Mouse (Mus musculus) stomach, embryonic 15.5 days (tissue): ENCODE data around the gene Gdf3. TPM values are rescaled to one million over a fixed set of nuclear protein-coding genes. Genes with fewer than 3 reads are reported as not detected.
A peak's percentile ranks its signal among the peaks of the same experiment; 100 is the strongest.

ENCODE experiments used
- ATAC-seq: fragments of 200-750 bp; cut with Nextera tagmentation; 2 replicates; pipeline ENCODE4 v1.8.0; 2017; ENCODE audit warnings: low read depth, moderate number of reproducible peaks, moderate TSS enrichment; ENCODE audit not compliant: insufficient read depth, low FRiP score
- H3K27ac ChIP-seq: fragments of 300-500 bp; sonication (generic); 2 replicates; pipeline ENCODE4 v1.5.1; 2015; ENCODE audit warnings: mild to moderate bottlenecking, inconsistent platforms
- H3K27me3 ChIP-seq: fragments of 300-500 bp; sonication (generic); replicated peaks from 2 replicates; pipeline ENCODE4 v1.6.1; 2015; ENCODE audit warnings: inconsistent platforms
- H3K36me3 ChIP-seq: fragments of 300-500 bp; sonication (generic); 2 replicates; pipeline ENCODE4 v1.6.1; 2015; ENCODE audit warnings: inconsistent platforms
- H3K4me1 ChIP-seq: fragments of 300-500 bp; sonication (generic); 2 replicates; pipeline ENCODE4 v1.6.1; 2015; ENCODE audit warnings: inconsistent platforms
- H3K4me2 ChIP-seq: fragments of 300-500 bp; sonication (generic); 2 replicates; pipeline ENCODE4 v1.6.1; 2015; ENCODE audit warnings: mild to moderate bottlenecking, inconsistent platforms
- H3K4me3 ChIP-seq: fragments of 300-500 bp; sonication (generic); replicated peaks from 2 replicates; pipeline ENCODE4 v1.5.1; 2015; ENCODE audit warnings: inconsistent platforms
- H3K9ac ChIP-seq: fragments of 300-500 bp; sonication (generic); 2 replicates; pipeline ENCODE4 v1.6.1; 2015; ENCODE audit warnings: inconsistent platforms
- H3K9me3 ChIP-seq: fragments of 300-500 bp; sonication (generic); 2 replicates; pipeline ENCODE4 v1.6.1; 2016; ENCODE audit warnings: inconsistent platforms
- WGBS: fragments of 180-500 bp; shearing (Covaris S2); methylation state at CpG from one replicate; pipeline ENCODE4 v1.1.7; 2015; 5-methylcytosine and 5-hydroxymethylcytosine counted together
- polyA plus RNA-seq: library from polyadenylated mRNA; unstranded; fragments of >200 nt; fragmentation: Nextera tagmentation; extraction: Ambion mirVana; gene quantifications from 2 replicates; pipeline ENCODE4 v1.2.1, GENCODE M21; 2015

Gdf3 gene
- polyA plus RNA-seq, 1 experiment from 2014 or later = 0.27 TPM

GRCm38 (mm10) chr6:122604260-122604659, 5.6 kb downstream of the Gdf3 start:
- H3K27me3 ChIP-seq = no peaks in the 10 kb centered on the region
- no peaks in the 10 kb centered on the region for H3K9me3 ChIP-seq
- H3K4me1 ChIP-seq = no peaks in the 10 kb centered on the region
- no peak overlapping the region for H3K4me3 ChIP-seq
- ATAC-seq = no peak
- H3K36me3 ChIP-seq = no peaks in the 10 kb centered on the region
- no peak overlapping the region for H3K9ac ChIP-seq
- no peak overlapping the region for H3K4me2 ChIP-seq
- no peak overlapping the region for H3K27ac ChIP-seq

- Histone ChIP-seq H3K9me3 (no peaks in the 10 kb centered on the region), H3K27me3 (no peaks in the 10 kb centered on the region), H3K4me2 (peak overlapping the region; percentile 70), H3K9ac (no peak overlapping the region), H3K36me3 (no peaks in the 10 kb centered on the region), H3K4me1 (no peaks in the 10 kb centered on the region), H3K4me3 (peak overlapping the region; percentile 47), H3K27ac (peak overlapping the region; percentile 84)
- ATAC-seq = no peak
- WGBS = 11% methylated on average over 1 of the region's 1 CpGs
Measured at GRCm38 (mm10) chr6:122602992-122603322, 6.9 kb downstream of the Gdf3 start.

DNA sequence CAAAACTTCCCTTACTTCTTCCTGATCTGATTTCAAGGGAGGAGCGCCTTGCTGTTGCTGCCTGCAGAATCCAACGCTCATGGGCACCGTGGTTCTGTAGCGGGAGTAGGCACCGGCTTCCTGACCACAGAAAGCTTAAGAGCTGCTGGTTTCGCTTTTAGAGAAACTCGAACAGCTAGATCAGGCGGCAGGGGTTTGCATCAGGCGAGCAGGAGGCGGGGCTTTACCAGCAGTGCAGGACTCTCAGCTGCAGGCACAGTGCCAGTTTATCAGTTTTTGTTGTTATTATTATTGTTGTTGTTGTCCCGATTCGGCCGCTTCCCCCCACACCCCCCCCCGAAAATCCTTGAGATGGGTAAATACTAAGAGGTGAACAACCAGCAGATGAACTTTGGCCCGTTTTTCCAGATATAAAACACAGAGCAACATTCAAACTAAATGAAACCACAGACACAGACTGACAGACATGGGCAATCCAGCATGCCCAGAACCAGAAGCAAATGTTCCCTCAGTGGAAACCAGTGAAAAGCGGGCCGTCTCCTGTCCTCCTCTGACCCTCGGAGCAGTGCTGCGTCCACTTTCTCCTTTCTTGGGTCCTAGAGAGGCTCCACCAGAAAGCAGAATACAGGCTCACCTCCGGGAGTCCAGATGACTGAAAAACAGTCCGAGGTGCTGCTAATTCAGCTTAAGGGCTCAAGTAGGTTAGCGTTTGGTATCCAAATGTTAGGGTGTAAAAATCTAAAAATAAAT, 7.5 kb downstream of the Gdf3 start, which contains the start of gene Apobec1:
TSS of gene Apobec1 (minus strand) at position 203 of the 750 bp plus-strand sequence.
- H3K36me3 ChIP-seq = no peaks in the 10 kb centered on the region
- peak within 1 kb of the TSS; percentile 47 for H3K4me3 ChIP-seq
- peak within 1 kb of the TSS; percentile 70 for H3K4me2 ChIP-seq
- WGBS = 5% methylated on average over 22 of the region's 22 CpGs
- peak; percentile 89 for ATAC-seq
- no peaks in the 10 kb centered on the region for H3K27me3 ChIP-seq
- H3K9me3 ChIP-seq = no peaks in the 10 kb centered on the region
- H3K27ac ChIP-seq = peak within 1 kb of the TSS; percentile 84
- peak within 1 kb of the TSS; percentile 29; the same call in 1 of the 2 replicates for H3K9ac ChIP-seq
- H3K4me1 ChIP-seq = no peaks in the 10 kb centered on the region

DNA sequence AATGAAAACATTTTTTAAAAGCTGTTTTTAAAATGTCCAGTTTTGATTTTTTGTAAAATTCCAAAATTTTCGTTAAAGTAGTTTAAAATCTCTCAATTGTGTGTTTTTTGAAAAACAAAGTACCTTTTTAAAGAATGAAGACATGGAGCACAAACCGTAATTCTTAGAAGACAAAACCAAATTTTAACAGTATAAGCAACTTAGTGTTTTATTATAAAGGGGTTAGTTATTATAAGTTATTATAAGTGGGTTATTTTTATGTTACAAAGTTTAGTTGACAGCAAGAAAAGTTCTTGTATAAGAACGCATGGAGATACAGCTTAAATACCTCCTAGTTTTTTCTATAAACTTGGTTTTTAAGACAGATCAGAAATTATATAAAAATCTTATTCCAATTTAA, 8.3 kb downstream of the Gdf3 start:
- ATAC-seq = no peak
- Histone ChIP-seq H3K27me3 (no peaks in the 10 kb centered on the region), H3K36me3 (no peaks in the 10 kb centered on the region), H3K9ac (no peak overlapping the region), H3K27ac (0 out of 2 replicates have a peak overlapping the region, but pooled peaks have one; percentile 84), H3K9me3 (no peaks in the 10 kb centered on the region), H3K4me2 (peak overlapping the region; percentile 70), H3K4me1 (no peaks in the 10 kb centered on the region), H3K4me3 (peak overlapping the region; percentile 47; the same call in 1 of the 2 replicates)
- WGBS = 78% methylated on average over 3 of the region's 3 CpGs

GRCm38 (mm10) chr6:122601031-122601430, 8.9 kb downstream of the Gdf3 start:
- Histone ChIP-seq H3K27ac (no peak overlapping the region), H3K4me3 (no peak overlapping the region), H3K4me1 (no peaks in the 10 kb centered on the region), H3K36me3 (no peaks in the 10 kb centered on the region), H3K9me3 (no peaks in the 10 kb centered on the region), H3K27me3 (no peaks in the 10 kb centered on the region), H3K4me2 (no peak overlapping the region), H3K9ac (no peak overlapping the region)
- WGBS = 88% methylated on average over 4 of the region's 4 CpGs
- no peak for ATAC-seq

GRCm38 (mm10) chr6:122600066-122600646, 9.7 kb downstream of the Gdf3 start:
- no peak overlapping the region for H3K4me2 ChIP-seq
- no peak for ATAC-seq

DNA sequence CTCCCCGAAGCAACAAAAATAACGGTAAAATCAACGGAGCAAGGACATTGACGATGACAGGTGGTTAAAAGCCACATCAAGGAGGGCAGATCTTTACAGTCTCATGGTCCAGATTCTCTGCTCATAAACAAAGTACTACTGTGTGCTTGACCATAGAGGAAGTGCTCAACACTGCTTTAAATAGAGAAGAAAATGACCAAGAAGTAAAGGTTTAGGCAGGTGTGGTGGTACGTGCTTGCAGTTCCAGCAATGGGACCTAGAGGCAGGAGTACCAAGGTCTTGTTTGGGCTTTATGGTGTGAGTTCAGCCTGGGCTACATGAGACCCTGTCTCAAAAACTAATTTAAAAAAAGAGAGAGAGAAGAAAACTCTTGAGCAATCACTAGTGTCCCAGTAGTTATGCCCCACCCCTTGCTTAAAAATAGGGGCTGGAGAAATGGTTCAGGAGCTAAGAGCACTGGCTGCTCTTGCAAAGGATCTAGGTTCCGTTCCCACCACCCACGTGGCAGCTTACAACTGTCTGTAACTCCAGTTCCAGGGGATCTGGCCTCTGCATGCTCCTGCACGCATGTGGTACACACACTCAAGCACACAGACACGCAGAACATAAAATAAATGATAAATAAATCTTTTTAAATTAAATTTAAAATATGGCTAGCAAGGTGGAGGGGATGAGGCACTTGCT, 10.7 kb downstream of the Gdf3 start:
- H3K27ac ChIP-seq = no peak overlapping the region
- no peak overlapping the region for H3K4me2 ChIP-seq
- H3K9me3 ChIP-seq = no peaks in the 10 kb centered on the region
- no peaks in the 10 kb centered on the region for H3K4me1 ChIP-seq
- no peaks in the 10 kb centered on the region for H3K27me3 ChIP-seq
- no peak for ATAC-seq
- no peak overlapping the region for H3K9ac ChIP-seq
- no peaks in the 10 kb centered on the region for H3K36me3 ChIP-seq
- 87% methylated on average over 9 of the region's 9 CpGs for WGBS
- H3K4me3 ChIP-seq = no peak overlapping the region

More at GRCm38 (mm10) chr6:122600066-122600646, 9.7 kb downstream of the Gdf3 start:
- no peak overlapping the region for H3K27ac ChIP-seq
- H3K9ac ChIP-seq = no peak overlapping the region
- no peaks in the 10 kb centered on the region for H3K36me3 ChIP-seq
- no peaks in the 10 kb centered on the region for H3K4me1 ChIP-seq
- H3K9me3 ChIP-seq = no peaks in the 10 kb centered on the region
- no peaks in the 10 kb centered on the region for H3K27me3 ChIP-seq
- WGBS = 81% methylated on average over 7 of the region's 7 CpGs
- H3K4me3 ChIP-seq = no peak overlapping the region

DNA sequence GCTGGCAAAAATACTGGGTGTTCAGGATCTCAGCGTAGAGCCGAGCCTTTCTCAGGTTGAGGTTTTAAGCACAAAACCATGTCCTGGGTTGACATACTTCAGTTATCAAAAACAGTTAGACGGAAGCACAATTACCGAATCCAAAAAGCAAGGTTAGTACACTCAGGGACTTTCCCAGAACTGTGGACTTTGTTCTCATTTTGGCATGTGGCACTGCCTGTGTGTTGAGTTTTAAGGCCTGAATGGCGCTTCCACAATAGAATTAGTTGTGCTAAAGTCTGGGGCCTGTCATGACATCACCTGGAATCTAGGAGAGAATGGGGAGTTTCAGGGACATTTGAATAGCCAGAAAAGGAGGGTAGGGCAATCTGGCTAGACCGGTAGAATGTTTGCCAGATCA, 11.5 kb downstream of the Gdf3 start:
- H3K27ac ChIP-seq = no peak overlapping the region
- ATAC-seq = no peak
- H3K36me3 ChIP-seq = no peaks in the 10 kb centered on the region
- no peak overlapping the region for H3K9ac ChIP-seq
- H3K4me1 ChIP-seq = no peaks in the 10 kb centered on the region
- no peak overlapping the region for H3K4me2 ChIP-seq
- no peak overlapping the region for H3K4me3 ChIP-seq
- 79% methylated on average over 6 of the region's 6 CpGs for WGBS
- no peaks in the 10 kb centered on the region for H3K9me3 ChIP-seq
- no peaks in the 10 kb centered on the region for H3K27me3 ChIP-seq

DNA sequence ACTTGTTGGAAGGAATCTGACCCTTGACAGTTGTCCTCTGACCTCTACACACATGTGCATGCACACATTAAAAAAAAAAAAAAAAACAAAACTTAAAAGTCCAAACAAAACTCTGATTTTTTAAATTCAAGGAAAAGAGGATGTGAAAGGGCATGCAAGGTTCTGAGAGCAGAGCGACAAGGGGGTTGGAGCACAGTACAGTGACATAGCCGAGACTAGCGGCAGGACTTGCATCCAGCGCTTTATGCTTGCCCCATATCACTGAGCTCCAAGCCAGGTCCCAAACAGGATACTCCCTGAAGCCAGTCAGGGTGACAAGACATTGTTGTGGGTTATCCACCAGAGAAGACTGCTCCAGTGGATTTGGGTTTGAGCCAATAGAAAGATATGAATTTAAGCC, 11.9 kb downstream of the Gdf3 start:
- Histone ChIP-seq H3K9ac (no peak overlapping the region), H3K36me3 (no peaks in the 10 kb centered on the region), H3K27ac (no peak overlapping the region), H3K27me3 (no peaks in the 10 kb centered on the region), H3K4me1 (no peaks in the 10 kb centered on the region), H3K4me2 (no peak overlapping the region), H3K4me3 (no peak overlapping the region), H3K9me3 (no peaks in the 10 kb centered on the region)
- WGBS = 83% methylated on average over 4 of the region's 4 CpGs
- no peak for ATAC-seq

DNA sequence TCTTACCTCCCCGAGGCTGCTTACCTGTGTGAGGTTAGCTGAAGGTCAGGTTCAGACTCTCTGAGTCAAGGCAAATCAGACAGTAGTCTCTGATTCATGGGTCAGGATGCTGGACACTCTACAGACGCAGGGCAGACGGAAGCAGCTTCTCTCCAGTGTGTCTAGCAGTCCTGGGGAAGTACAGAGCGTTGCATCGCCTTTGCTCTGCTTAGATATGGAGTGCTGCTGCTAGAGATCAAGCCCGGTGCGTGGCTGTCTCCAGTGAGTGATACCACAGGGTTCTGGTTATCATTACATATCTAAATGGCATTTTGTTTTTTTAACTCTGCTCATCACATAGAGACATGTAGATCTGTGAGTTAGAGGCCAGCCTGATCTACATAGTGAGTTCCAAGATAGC, 13.3 kb downstream of the Gdf3 start:
- WGBS = 74% methylated on average over 7 of the region's 7 CpGs
- no peak overlapping the region for H3K27ac ChIP-seq
- ATAC-seq = no peak
- H3K27me3 ChIP-seq = no peaks in the 10 kb centered on the region
- H3K9me3 ChIP-seq = no peaks in the 10 kb centered on the region
- H3K4me2 ChIP-seq = no peak overlapping the region
- H3K4me3 ChIP-seq = no peak overlapping the region
- no peaks in the 10 kb centered on the region for H3K4me1 ChIP-seq
- H3K9ac ChIP-seq = no peak overlapping the region
- H3K36me3 ChIP-seq = no peaks in the 10 kb centered on the region

- no peaks in the 10 kb centered on the region for H3K9me3 ChIP-seq
- H3K27ac ChIP-seq = no peak overlapping the region
- H3K27me3 ChIP-seq = no peaks in the 10 kb centered on the region
- H3K9ac ChIP-seq = no peak overlapping the region
- no peaks in the 10 kb centered on the region for H3K36me3 ChIP-seq
- ATAC-seq = peak; percentile 41; the same call in 1 of the 2 replicates
- no peak overlapping the region for H3K4me2 ChIP-seq
- H3K4me3 ChIP-seq = no peak overlapping the region
- no peaks in the 10 kb centered on the region for H3K4me1 ChIP-seq
- 17% methylated on average over 7 of the region's 7 CpGs for WGBS
Measured at GRCm38 (mm10) chr6:122595637-122596036, 14.2 kb downstream of the Gdf3 start.

DNA sequence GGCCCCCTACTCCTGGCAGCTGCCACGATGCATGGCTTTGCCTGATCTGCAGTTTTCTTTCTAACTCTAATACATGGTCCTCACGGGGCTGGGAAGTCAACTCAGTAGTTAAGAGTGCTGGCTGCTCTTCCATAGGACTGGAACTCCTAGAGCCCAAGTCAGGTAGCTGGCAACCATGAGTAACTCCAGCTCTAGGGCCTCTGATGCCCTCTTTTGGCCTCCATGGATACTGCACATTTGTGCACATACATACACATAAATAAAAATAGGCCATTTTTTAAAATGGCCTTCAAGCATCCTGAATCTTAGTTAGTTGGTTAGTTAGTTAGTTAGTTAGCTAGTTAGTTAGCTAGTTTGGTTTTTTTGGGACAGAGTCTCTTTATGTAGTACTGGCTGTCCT, 17.0 kb downstream of the Gdf3 start:
- Histone ChIP-seq H3K27ac (no peak overlapping the region), H3K36me3 (no peaks in the 10 kb centered on the region), H3K4me1 (no peaks in the 10 kb centered on the region), H3K4me3 (no peak overlapping the region), H3K9ac (no peak overlapping the region), H3K27me3 (no peaks in the 10 kb centered on the region), H3K9me3 (no peaks in the 10 kb centered on the region), H3K4me2 (no peak overlapping the region)
- no peak for ATAC-seq
- WGBS = 81% methylated on average over 2 of the region's 2 CpGs
